Mouse (Mus musculus) testis, adult 2 months (tissue): ENCODE data around the gene Lrch1. TPM values are rescaled to one million over a fixed set of nuclear protein-coding genes. Genes with fewer than 3 reads are reported as not detected.

ENCODE experiments used
- H3K27ac ChIP-seq: fragments of 200-500 bp; 2 replicates; pipeline ENCODE4 v1.5.1; 2012; ENCODE audit warnings: low read depth, low read length; ENCODE audit not compliant: control insufficient read depth, insufficient read depth
- H3K27me3 ChIP-seq: fragments of 200-500 bp; 2 replicates; pipeline ENCODE4 v1.6.1; 2012; ENCODE audit warnings: mild to moderate bottlenecking, low read length, moderate library complexity; ENCODE audit not compliant: control insufficient read depth, insufficient read depth
- H3K36me3 ChIP-seq: fragments of 200-500 bp; 2 replicates; pipeline ENCODE4 v1.6.1; 2012; ENCODE audit warnings: mild to moderate bottlenecking, low read length; ENCODE audit not compliant: control insufficient read depth, insufficient read depth
- H3K4me1 ChIP-seq: fragments of 200-500 bp; 2 replicates; pipeline ENCODE4 v1.6.1; 2012; ENCODE audit warnings: low read length; ENCODE audit not compliant: control insufficient read depth, insufficient read depth
- H3K4me3 ChIP-seq: fragments of 200-500 bp; 2 replicates; pipeline ENCODE4 v1.5.1; 2012; ENCODE audit warnings: low read depth, mild to moderate bottlenecking, low read length, moderate library complexity, mixed read lengths; ENCODE audit not compliant: control insufficient read depth
- CTCF ChIP-seq: fragments of 200-500 bp; IDR thresholded peaks from 2 replicates; pipeline ENCODE4 v1.5.1; 2012; ENCODE audit warnings: low read depth, mild to moderate bottlenecking, inconsistent platforms, low read length, moderate library complexity; ENCODE audit not compliant: control insufficient read depth, insufficient read depth, insufficient replicate concordance
- POLR2A ChIP-seq: fragments of 200-500 bp; IDR thresholded peaks from 2 replicates; pipeline ENCODE4 v1.6.1; 2012; ENCODE audit warnings: low read depth, mild to moderate bottlenecking, inconsistent platforms, low read length, moderate library complexity; ENCODE audit not compliant: control insufficient read depth
- polyA plus RNA-seq: library from polyadenylated mRNA; depleted of rRNA; stranded (reverse); fragments of >200 nt; gene quantifications from 2 replicates; pipeline ENCODE4 v1.2.3, GENCODE M21; 2012

Lrch1 gene
- polyA plus RNA-seq, 1 experiment: 1.6 TPM

DNA sequence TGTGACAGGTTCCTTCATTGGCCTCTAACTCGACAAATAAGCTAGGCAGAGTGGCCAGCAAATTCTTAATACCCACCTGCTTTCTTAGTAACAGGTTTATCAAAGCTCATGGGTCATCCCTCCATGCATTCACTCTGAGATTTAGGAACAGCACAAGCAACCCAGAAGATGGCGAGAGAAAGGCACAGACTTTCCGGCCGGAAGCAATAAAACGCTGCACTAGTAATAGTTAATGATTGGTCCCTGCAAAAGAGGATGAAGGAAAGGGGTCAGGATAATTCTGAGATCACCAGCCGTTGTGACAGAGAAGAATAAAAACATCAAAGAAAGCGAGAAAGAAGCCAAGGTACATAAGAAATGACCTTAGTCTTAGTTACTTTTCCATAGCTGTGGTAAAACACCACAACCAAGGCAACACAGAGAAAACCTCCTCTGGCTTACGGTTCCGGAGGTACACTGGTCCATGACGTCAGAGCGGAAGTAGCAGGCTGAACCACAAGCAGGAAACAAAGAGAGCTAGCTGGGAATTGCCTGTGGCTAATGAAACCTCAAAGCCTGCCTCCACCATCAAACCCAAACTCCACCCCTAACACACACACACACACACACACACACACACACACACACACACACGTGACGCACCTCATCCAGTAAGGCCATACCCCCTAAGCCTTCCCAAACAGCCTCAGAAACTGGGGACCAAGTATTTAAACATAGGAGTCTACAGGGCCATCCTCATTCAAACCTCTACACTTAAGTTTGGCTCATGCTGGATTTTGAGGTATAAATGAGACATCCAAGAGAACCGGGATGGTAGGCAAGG lies 100.2 kb downstream of the Lrch1 start:
- TF ChIP-seq POLR2A (no peak), CTCF (no peak)

GRCm38 (mm10) chr14:74846668-74847067 lies 101.0 kb downstream of the Lrch1 start:
- TF ChIP-seq CTCF (no peak), POLR2A (no peak)
- no peaks in the 10 kb centered on the region for H3K36me3 ChIP-seq
- no peaks in the 10 kb centered on the region for H3K4me1 ChIP-seq
- no peak overlapping the region for H3K27ac ChIP-seq
- no peak overlapping the region for H3K4me3 ChIP-seq
- no peaks in the 10 kb centered on the region for H3K27me3 ChIP-seq

More for the DNA sequence above, 100.2 kb downstream of the Lrch1 start:
- no peaks in the 10 kb centered on the region for H3K27me3 ChIP-seq
- no peaks in the 10 kb centered on the region for H3K36me3 ChIP-seq
- no peak overlapping the region for H3K27ac ChIP-seq
- no peak overlapping the region for H3K4me3 ChIP-seq
- no peaks in the 10 kb centered on the region for H3K4me1 ChIP-seq

DNA sequence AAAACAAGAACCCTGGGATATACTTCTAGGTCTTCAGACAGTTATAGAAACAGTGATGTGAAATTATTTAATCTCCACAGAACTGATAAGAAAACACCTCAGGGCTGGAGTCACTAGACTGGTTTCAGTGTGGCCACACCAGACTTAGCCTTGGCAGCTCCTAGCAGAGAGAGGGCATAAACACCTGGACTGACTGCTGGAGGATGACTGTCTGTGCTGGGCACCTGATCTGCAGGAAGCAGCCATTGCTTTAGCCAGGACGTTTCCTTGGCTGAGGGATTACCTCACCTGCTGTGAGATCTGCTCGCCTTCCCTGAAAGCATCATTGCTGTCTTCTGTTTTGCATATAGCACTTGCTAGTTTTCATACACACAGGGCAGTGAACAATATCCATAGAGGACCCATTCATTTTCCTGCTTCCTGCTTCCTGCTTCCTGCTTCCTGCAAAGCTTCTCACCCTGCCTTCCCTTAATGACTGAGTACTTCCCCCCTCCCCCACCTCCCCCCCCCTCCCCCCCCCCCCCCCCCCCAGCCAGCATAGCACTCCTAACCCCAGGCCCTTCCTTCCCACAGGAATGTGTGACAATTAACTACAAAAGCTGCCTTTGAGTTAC lies 101.9 kb downstream of the Lrch1 start:
- H3K4me3 ChIP-seq: no peak overlapping the region
- no peak overlapping the region for H3K27ac ChIP-seq

GRCm38 (mm10) chr14:74841708-74842107 lies 106.0 kb downstream of the Lrch1 start:
- Histone ChIP-seq H3K27ac (no peak overlapping the region), H3K36me3 (no peaks in the 10 kb centered on the region), H3K4me3 (no peak overlapping the region), H3K4me1 (no peaks in the 10 kb centered on the region), H3K27me3 (no peaks in the 10 kb centered on the region)
- TF ChIP-seq CTCF (no peak), POLR2A (no peak)

More for the DNA sequence above, 101.9 kb downstream of the Lrch1 start:
- no peaks in the 10 kb centered on the region for H3K27me3 ChIP-seq
- no peaks in the 10 kb centered on the region for H3K4me1 ChIP-seq
- no peaks in the 10 kb centered on the region for H3K36me3 ChIP-seq
- TF ChIP-seq CTCF (no peak), POLR2A (no peak)

DNA sequence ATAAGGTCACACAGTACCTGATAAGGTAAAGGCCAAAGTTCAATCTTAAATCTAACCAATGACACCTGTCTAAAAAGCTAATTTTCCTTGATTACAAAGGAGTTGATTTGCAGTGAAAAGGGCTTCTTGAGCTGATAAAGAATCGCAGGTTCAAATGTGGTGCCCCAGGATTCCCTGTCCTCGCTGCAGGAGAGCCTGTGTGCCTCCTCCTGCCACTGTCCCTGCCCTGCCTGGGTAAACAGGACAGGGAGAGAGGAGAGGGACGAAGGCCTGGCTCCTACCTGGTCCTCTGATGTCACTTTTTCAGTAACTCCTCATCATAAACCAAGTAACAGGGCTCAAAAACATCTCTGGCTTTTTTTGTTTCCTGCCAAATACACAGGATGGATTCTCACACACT lies 106.4 kb downstream of the Lrch1 start:
- TF ChIP-seq POLR2A (no peak), CTCF (no peak)
- Histone ChIP-seq H3K36me3 (no peaks in the 10 kb centered on the region), H3K27ac (no peak overlapping the region), H3K4me1 (no peaks in the 10 kb centered on the region), H3K4me3 (no peak overlapping the region), H3K27me3 (no peaks in the 10 kb centered on the region)

DNA sequence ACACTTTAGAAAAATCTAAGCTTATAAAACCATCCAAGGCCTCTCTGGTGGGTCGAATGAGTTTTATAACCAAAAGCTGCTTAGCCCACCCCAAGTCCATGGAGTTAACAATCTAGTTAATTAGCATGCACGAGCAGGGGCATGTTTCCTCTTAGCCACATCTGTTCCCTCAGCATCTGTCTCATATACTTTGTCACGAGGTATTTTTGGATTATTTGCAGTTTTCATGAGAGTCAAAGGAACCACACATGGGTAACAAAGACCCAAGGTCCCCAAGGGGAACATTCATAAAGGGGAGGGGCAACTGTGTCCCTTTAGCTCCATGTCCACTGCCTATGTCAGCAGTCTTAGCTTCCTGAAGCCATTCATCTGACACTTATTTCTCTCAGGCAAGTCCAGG lies 106.9 kb downstream of the Lrch1 start:
- no peak for TF ChIP-seq CTCF
- TF ChIP-seq POLR2A: no peak
- H3K27ac ChIP-seq: no peak overlapping the region
- no peak overlapping the region for H3K4me3 ChIP-seq

GRCm38 (mm10) chr14:74840328-74840727 lies 107.3 kb downstream of the Lrch1 start:
- Histone ChIP-seq H3K27ac (no peak overlapping the region), H3K36me3 (no peaks in the 10 kb centered on the region), H3K27me3 (no peaks in the 10 kb centered on the region), H3K4me3 (no peak overlapping the region), H3K4me1 (no peaks in the 10 kb centered on the region)
- TF ChIP-seq POLR2A (no peak), CTCF (no peak)

More for the DNA sequence above, 106.9 kb downstream of the Lrch1 start:
- Histone ChIP-seq H3K27me3 (no peaks in the 10 kb centered on the region), H3K36me3 (no peaks in the 10 kb centered on the region), H3K4me1 (no peaks in the 10 kb centered on the region)

GRCm38 (mm10) chr14:74838816-74839215 lies 108.9 kb downstream of the Lrch1 start:
- H3K27ac ChIP-seq: no peak overlapping the region
- H3K36me3 ChIP-seq: no peaks in the 10 kb centered on the region
- H3K4me1 ChIP-seq: no peaks in the 10 kb centered on the region
- TF ChIP-seq CTCF: no peak
- TF ChIP-seq POLR2A: no peak
- no peaks in the 10 kb centered on the region for H3K27me3 ChIP-seq
- no peak overlapping the region for H3K4me3 ChIP-seq
